Mouse (Mus musculus): ENCODE data around the gene Dpy30.

DNA sequence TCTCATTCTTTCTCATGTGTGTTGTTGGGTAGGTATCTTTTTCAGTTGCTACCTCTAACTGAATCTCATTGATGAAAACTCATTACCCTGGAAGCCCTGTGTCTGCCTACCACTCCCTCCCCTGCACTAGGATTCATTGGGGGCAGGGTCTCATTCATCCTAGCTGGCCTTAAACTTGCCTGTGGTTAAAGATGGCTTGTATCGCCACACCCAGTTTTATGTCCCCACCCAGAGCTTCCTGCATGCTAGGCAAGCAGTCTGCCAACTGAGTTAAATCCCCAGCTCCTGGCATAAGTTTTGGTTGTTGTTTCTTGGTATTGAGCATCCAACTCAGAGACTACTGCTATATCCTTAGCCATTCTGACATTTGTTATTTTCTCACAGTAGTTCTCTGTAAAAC is 39.8 kb upstream of the Dpy30 start:
- TF ChIP-seq POLR2AphosphoS5 (IDR thresholded peaks at IDR 0.05; ENCODE audit: borderline replicate concordance, low read depth, low read length) (no peak), CTCF (IDR thresholded peaks at IDR 0.05 in 2 of 3, conservative IDR thresholded peaks at IDR 0.05 in 1 of 3; ENCODE audit: control insufficient read depth in 1 of 3, insufficient read depth in 1 of 3, low read depth in 2 of 3, low read length in 3 of 3, poor library complexity in 1 of 3, severe bottlenecking in 1 of 3) (no peak), POLR2AphosphoS2 (IDR thresholded peaks at IDR 0.05; ENCODE audit: low read length) (no peak), BHLHE40 (IDR thresholded peaks at IDR 0.05; ENCODE audit: borderline replicate concordance, low read depth, low read length) (no peak), MYB (IDR thresholded peaks at IDR 0.05; ENCODE audit: low read depth, low read length) (no peak), EP300 (IDR thresholded peaks at IDR 0.05; ENCODE audit: low read depth in 1 of 2, low read length in 2 of 2) (no peak), USF2 (IDR thresholded peaks at IDR 0.05; ENCODE audit: borderline replicate concordance in 1 of 2, insufficient read depth in 1 of 2, low read depth in 1 of 2, low read length in 2 of 2) (no peak), POLR2A (IDR thresholded peaks at IDR 0.05; ENCODE audit: control insufficient read depth in 1 of 2, insufficient read depth in 1 of 2, low read depth in 1 of 2, low read length in 2 of 2, poor library complexity in 1 of 2) (no peak), SIN3A (IDR thresholded peaks at IDR 0.05; ENCODE audit: low read length) (no peak), JUND (IDR thresholded peaks at IDR 0.05; ENCODE audit: low read depth, low read length) (no peak), USF1 (IDR thresholded peaks at IDR 0.05; ENCODE audit: low read depth, low read length) (no peak), MAZ (IDR thresholded peaks at IDR 0.05; ENCODE audit: low read depth, low read length) (no peak), NRF1 (IDR thresholded peaks at IDR 0.05; ENCODE audit: insufficient read depth, low read depth, low read length, poor library complexity, severe bottlenecking) (no peak)
